Mouse (Mus musculus) Muller cell, postnatal 12 days (primary cell): ENCODE data around the gene Olfr206.
"Not testable (repeated sequence)": the region's sequence is repeated elsewhere in the genome, so short reads cannot be mapped to it uniquely, and the experiment has no call there.

Source experiments
- DNase-seq: peaks from one replicate; pipeline ENCODE4 v3.0.0-alpha.2; 2015; ENCODE audit errors: inconsistent ontology term

The Olfr206 gene

DNA sequence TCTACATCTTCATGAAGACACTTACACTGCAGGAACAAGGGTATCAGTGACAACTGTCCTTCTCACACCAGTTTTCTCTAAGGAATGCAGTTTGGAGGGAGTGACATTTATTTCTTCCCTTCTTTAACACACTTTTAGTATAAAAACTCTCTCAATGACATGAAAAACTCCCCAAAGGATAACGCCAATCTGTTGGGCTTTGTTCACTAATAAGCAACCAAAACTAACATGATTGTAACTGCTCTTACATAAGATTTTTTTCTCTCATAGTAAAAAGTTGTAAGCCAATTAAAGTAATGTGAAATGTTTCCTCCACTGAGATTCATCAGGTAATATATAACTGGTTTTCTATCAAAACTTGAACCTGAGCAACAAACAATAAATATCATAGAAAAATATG lies at the start of gene Olfr206:
TSS of gene Olfr206 (minus strand) at position 101 of the 400 bp plus-strand sequence.
- DNase-seq: no peak

DNA sequence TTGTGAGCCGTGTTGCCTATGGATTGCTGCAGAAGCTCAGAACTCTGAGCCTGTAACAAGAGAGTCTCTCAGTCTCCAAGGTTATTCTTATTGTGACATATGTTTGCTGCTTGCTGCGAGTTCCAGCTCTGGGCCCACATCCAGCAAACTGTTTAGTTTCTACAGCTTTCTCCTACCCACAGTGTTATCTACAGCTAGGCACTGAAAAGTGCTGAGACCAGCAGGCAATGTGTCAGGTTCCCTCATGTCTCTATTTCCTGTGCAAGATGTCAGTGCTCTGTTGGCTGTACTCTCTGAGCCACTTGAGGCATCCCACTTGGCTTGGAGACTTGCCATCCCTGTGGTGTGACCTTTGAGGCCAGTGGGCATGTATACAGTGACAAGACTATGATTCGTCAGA lies 44.3 kb upstream of the Olfr206 start:
- peak; percentile 16 for DNase-seq

DNA sequence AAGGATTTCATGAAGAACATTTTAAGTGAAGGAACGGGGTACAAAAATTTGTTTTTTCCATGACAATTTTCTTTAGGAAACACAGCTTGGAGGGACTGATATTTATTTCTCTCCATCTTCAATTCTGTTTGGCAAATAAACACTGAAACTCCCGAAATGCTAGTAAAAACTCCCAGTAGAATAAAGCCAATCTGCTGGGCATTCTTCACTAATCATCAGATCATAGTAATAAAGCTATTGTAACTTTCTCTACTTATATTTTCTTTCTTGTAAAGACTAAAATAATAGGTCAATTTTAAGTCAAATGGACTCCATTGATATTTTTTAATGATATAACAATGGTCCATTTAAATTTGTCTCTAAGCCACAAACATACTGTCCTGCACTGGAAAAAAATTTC lies 14.8 kb upstream of the Olfr206 start, which contains the start of gene Olfr209:
TSS of gene Olfr209 (minus strand) at position 101 of the 400 bp plus-strand sequence.
- no peak for DNase-seq

DNA sequence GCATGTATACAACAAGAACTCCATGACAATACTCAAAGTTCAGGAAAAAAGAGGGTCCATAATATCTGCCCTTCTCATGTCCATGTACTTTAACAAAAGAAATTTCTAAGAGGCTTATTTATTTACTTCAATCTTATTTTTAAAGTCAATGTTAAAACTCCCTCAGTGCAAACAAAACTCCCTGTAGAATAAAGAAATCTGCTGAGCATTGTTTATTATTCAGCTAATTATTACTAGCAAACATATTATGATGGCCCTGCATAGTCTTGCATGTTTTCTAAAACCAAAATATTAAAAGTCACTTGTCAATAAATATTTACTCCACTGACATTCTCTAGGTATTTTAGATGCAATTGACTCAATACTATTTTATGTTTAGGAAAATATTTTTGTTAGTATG lies 18.0 kb downstream of the Olfr206 start, which contains the start of gene Olfr205:
TSS of gene Olfr205 (minus strand) at position 101 of the 400 bp plus-strand sequence.
- no peak for DNase-seq

- DNase-seq: not testable (repeated sequence)
Observed at GRCm38 (mm10) chr16:59323262-59323661, 25.8 kb downstream of the Olfr206 start.

DNA sequence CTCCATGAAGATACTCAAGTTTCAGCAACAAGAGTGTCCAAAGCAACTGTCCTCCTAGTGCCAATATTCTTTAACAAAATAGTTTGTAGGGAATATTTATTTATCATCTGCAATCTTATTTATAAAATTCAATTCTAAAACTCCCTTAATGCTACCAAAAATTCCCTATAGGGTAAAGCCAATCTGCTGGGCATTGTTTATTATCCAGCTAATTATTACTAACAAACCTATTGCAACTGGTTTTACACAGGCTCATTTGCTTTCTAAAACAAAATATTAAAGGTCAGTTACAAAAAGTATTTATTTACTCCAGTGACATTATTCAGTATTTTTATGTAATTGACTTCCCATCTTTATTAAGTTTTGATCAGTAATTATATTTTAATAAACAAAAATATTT lies 30.9 kb downstream of the Olfr206 start, which contains the start of gene Olfr204:
TSS of gene Olfr204 (minus strand) at position 101 of the 400 bp plus-strand sequence.
- DNase-seq: no peak

GRCm38 (mm10) chr16:59298581-59298980 lies 50.5 kb downstream of the Olfr206 start, which contains the start of gene Olfr203:
Gene Olfr203 (plus strand): TSS chr16:59298881.
- no peak for DNase-seq
